In the genomic region with DNA sequence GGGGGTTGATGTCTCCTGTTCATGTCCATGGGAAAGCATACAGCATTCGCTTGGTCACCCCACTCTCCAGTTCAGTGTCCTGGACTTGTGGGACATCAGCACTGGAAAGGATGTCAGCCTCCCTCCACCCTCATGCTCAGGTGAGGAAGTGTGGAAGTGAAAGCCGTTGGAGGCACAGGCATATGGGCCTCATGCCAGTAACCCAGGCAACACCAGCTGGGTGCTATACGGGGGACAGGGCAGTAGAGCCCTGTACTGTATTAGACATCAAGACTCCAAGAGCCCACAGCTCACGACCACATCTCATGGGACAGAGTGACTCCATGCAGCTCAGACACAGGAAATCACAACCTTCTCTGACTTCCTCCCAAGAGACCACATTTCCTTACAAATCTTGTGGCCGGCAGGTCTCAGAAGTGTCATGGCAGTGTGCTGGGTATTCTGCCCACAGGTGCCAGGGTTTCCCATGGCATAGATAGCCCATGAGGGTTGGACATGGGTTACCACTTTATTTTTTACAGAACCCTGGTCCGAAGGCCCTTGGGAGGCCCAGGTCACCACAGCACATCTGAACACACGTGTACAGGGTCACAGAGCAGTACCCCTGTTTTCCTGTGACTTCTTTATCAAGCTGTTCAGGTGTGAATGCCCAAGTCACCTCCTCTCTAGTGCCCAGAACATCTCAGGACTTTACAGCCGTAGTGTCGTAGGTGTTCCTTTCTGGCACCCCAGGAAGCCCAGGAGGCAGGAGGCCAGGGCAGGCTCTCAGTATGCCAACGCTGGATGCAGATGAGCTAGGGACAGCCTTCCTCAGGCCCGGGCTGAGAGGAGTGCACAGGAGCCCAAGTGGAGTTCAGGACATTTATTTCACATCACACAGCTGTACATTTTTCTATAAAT, we compare ENCODE assay signal across 1 mouse cellular context.
TF ChIP-seq lines count a peak whose summit lies in the region.

No protein-coding gene starts in this region.

TF ChIP-seq in CH12.LX, 34 proteins besides CTCF, POLR2A, EP300 and RAD21 (continued from another document):
- TF ChIP-seq SIN3A (IDR thresholded peaks at IDR 0.05; ENCODE audit: low read length): no peak
TF ChIP-seq in CH12.LX: peak in this region for 0.
